Mouse (Mus musculus) forebrain, postnatal 0 days (tissue): Measurements from ENCODE around the gene Gm20425. TPM values are rescaled to one million over a fixed set of nuclear protein-coding genes. Genes with fewer than 3 reads are reported as not detected.

Source experiments
- ATAC-seq: fragments of 200-750 bp; cut with Nextera tagmentation; 2 replicates; pipeline ENCODE4 v1.8.0; 2017; ENCODE audit warnings: mild to moderate bottlenecking, moderate library complexity
- DNase-seq: peaks from one replicate; pipeline ENCODE4 v3.0.0-alpha.2; 2015
- H3K27ac ChIP-seq: fragments of 300-500 bp; sonication (generic); 2 replicates; pipeline ENCODE4 v1.5.1; 2014; ENCODE audit warnings: low read depth, mild to moderate bottlenecking, antibody characterized with exemption, low read length, moderate library complexity, mixed read lengths
- H3K27me3 ChIP-seq: fragments of 300-500 bp; sonication (generic); 2 replicates; pipeline ENCODE4 v1.6.1; 2014; ENCODE audit warnings: mild to moderate bottlenecking, low read length, mixed read lengths; ENCODE audit not compliant: insufficient read depth
- H3K36me3 ChIP-seq: fragments of 300-500 bp; sonication (generic); 2 replicates; pipeline ENCODE4 v1.6.1; 2014; ENCODE audit warnings: mild to moderate bottlenecking, moderate library complexity; ENCODE audit not compliant: insufficient read depth
- H3K4me1 ChIP-seq: fragments of 300-500 bp; sonication (generic); 2 replicates; pipeline ENCODE4 v1.6.1; 2014; ENCODE audit warnings: antibody characterized with exemption; ENCODE audit not compliant: insufficient read depth
- H3K4me2 ChIP-seq: fragments of 300-500 bp; sonication (generic); 2 replicates; pipeline ENCODE4 v1.6.1; 2014; ENCODE audit warnings: low read depth, mild to moderate bottlenecking, moderate library complexity
- H3K4me3 ChIP-seq: fragments of 300-500 bp; sonication (generic); 2 replicates; pipeline ENCODE4 v1.5.1; 2014; ENCODE audit warnings: low read depth, low read length, mixed read lengths
- H3K9ac ChIP-seq: fragments of 300-500 bp; sonication (generic); 2 replicates; pipeline ENCODE4 v1.6.1; 2014; ENCODE audit warnings: mild to moderate bottlenecking
- H3K9me3 ChIP-seq: fragments of 300-500 bp; sonication (generic); 2 replicates; pipeline ENCODE4 v1.6.1; 2016; ENCODE audit warnings: low read length
- CTCF ChIP-seq: sonication (generic); IDR thresholded peaks from 2 replicates; pipeline ENCODE4 v1.5.1; 2016; ENCODE audit warnings: antibody characterized with exemption, control low read depth, low read depth
- WGBS: fragments of 180-500 bp; shearing (Covaris S2); extraction: QIAGEN DNeasy Blood & Tissue Kit; methylation state at CpG from one replicate; pipeline ENCODE4 v1.1.7; 2014; 5-methylcytosine and 5-hydroxymethylcytosine counted together
- polyA plus RNA-seq: library from polyadenylated mRNA; unstranded; fragments of >200 nt; fragmentation: Nextera tagmentation; extraction: Ambion mirVana; gene quantifications from 2 replicates; pipeline ENCODE4 v1.2.1, GENCODE M21; 2015
- total RNA-seq: library from RNA; depleted of rRNA; stranded (reverse); fragments of >200 nt; gene quantifications from 2 replicates; pipeline ENCODE4 v1.2.3, GENCODE M21; 2014

The Gm20425 gene
- total and polyA plus RNA-seq, 2 experiments from 2014 or later, result 3.7 TPM; not detected in 1

DNA sequence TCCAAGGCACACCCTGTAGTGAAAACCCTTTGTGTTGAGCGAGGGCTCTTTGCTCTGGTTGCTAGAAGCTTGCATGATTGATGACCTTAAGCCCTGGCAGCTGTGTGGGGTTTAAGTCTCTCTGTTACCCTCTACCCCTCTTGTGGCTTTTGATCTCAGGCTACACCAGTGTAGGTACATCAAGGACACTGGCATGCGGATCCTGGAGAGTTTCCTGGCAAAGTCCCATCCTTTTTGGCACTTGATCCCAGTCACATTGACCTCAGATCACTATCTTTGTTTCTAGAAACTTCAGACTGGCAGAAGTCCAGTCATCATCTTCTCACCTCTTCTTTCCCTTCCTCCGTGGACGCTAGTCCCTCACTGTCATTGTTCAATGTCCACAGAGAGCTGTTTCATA lies 18.5 kb upstream of the Gm20425 start:
- Histone ChIP-seq H3K9me3 (no peaks in the 10 kb centered on the region; the same call in 1 of the 2 replicates), H3K27ac (no peak overlapping the region), H3K4me1 (no peaks in the 10 kb centered on the region), H3K4me2 (no peak overlapping the region), H3K4me3 (no peak overlapping the region), H3K9ac (no peak overlapping the region), H3K36me3 (no peaks in the 10 kb centered on the region), H3K27me3 (no peaks in the 10 kb centered on the region)
- no peak for DNase-seq
- no peak for ATAC-seq
- 59% methylated on average over 4 of the region's 4 CpGs for WGBS
- TF ChIP-seq CTCF, result no peak

DNA sequence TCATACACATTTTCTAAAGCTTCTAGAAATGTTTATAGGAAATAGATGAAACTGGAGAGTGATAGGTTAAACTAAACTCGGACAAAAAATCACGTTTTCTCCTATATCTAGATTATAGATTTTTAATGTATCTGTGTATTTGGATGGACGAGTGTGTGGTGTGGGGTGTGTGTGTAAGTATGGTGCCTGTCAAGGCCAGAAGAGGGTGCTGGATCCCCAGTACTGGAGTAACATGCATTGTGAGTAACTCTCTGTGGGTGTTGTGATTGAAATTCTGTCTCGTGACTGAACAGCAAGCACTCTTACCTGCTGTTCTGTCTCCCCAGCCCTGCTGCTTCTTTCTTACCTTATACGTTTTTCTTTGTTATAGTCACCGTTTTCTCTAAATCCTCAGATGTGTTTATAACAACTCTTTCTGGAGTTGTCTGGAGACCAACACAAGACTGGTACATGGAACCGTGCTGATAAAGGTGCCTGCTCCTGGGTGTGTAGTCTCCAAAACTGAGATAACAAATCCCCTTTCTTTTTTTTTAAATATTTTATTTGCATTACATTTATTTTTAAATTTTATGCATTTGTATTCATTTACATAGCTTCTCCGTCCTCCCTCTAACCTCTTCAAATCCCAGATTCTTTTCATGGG lies 16.5 kb upstream of the Gm20425 start:
- Histone ChIP-seq H3K4me1 (no peaks in the 10 kb centered on the region), H3K36me3 (no peaks in the 10 kb centered on the region), H3K9me3 (no peaks in the 10 kb centered on the region), H3K27ac (no peak overlapping the region), H3K27me3 (no peaks in the 10 kb centered on the region), H3K4me3 (no peak overlapping the region), H3K9ac (no peak overlapping the region), H3K4me2 (no peak overlapping the region)
- ATAC-seq, result no peak
- no peak for DNase-seq
- WGBS, result 81% methylated on average over 8 of the region's 8 CpGs
- peak; percentile 12; the same call in 1 of the 2 replicates for TF ChIP-seq CTCF

DNA sequence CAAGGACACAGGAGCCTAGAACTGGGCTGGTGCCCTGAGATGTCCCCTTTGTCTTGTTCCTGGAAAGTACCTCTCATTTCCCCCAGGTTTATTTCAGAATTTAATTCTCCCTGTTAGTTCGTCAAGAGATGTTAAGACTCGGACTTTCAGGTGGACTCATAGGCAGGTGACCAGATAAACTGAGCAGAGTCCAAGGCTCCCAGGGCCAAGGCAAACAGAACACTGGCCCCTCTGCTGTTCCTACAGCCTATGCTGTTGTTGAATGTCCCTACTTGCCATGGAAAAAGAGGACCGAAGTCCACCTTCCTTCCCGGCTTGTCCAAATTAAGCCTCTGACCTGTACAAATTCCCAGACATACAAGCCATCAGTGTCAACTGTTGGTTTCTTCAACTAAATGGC lies 13.5 kb upstream of the Gm20425 start:
- no peak overlapping the region for H3K27ac ChIP-seq
- 94% methylated on average over 4 of the region's 4 CpGs for WGBS
- ATAC-seq, result no peak

DNA sequence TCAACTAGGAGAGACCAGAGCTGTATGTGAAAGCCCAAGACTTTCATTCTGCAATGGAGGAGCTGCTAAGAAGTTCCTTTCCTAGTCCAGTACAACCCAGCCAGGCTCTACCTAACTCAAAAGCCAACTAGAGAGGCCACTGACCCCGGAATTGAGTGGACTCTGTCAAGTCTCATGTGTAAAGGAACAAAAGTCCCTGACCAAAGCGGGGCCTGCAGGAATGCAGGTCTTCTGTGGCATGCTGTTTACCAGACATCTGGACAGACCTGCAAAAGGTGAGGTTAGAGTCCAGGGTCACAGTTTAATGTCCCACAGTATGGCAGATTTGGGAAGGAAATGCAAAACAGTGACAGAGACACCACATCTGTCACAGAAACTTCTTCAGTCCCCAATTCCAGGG lies 11.1 kb upstream of the Gm20425 start:
- Histone ChIP-seq H3K9ac (no peak overlapping the region), H3K4me3 (no peak overlapping the region), H3K27me3 (no peaks in the 10 kb centered on the region), H3K36me3 (no peaks in the 10 kb centered on the region), H3K27ac (no peak overlapping the region), H3K4me2 (no peak overlapping the region), H3K9me3 (no peaks in the 10 kb centered on the region), H3K4me1 (no peaks in the 10 kb centered on the region)
- ATAC-seq (no peak), DNase-seq (no peak)
- no peak for TF ChIP-seq CTCF
- 78% methylated on average over 2 of the region's 2 CpGs for WGBS

More for the DNA sequence above, 13.5 kb upstream of the Gm20425 start:
- Histone ChIP-seq H3K27me3 (no peaks in the 10 kb centered on the region), H3K9ac (no peak overlapping the region), H3K4me2 (no peak overlapping the region), H3K4me1 (no peaks in the 10 kb centered on the region), H3K36me3 (no peaks in the 10 kb centered on the region), H3K9me3 (no peaks in the 10 kb centered on the region), H3K4me3 (no peak overlapping the region)
- no peak for TF ChIP-seq CTCF
- no peak for DNase-seq

DNA sequence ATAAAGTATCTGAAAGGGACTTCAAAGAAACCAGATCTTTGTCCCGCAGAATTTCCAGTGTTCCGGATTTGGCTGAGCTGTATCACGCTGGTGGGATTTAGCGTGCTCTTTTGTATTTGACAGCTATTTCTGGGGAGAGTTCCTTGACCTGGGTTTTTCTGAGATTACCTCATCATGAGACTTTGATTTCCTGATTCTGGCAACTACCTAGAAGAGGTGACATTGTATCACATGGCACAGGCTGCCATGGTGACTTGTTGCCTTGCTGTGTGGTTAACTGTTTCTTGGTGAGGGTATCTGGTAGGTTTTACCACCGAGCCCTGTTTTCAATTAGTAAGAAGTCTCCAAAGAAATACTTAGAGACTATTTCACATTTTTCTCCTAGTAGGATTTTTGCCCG lies 9.4 kb upstream of the Gm20425 start:
- Histone ChIP-seq H3K36me3 (no peaks in the 10 kb centered on the region), H3K27ac (no peak overlapping the region), H3K9me3 (no peaks in the 10 kb centered on the region), H3K9ac (no peak overlapping the region), H3K27me3 (no peaks in the 10 kb centered on the region), H3K4me3 (no peak overlapping the region), H3K4me2 (no peak overlapping the region), H3K4me1 (no peaks in the 10 kb centered on the region)
- ATAC-seq, result no peak
- no peak for DNase-seq
- WGBS, result 90% methylated on average over 6 of the region's 6 CpGs
- no peak for TF ChIP-seq CTCF

DNA sequence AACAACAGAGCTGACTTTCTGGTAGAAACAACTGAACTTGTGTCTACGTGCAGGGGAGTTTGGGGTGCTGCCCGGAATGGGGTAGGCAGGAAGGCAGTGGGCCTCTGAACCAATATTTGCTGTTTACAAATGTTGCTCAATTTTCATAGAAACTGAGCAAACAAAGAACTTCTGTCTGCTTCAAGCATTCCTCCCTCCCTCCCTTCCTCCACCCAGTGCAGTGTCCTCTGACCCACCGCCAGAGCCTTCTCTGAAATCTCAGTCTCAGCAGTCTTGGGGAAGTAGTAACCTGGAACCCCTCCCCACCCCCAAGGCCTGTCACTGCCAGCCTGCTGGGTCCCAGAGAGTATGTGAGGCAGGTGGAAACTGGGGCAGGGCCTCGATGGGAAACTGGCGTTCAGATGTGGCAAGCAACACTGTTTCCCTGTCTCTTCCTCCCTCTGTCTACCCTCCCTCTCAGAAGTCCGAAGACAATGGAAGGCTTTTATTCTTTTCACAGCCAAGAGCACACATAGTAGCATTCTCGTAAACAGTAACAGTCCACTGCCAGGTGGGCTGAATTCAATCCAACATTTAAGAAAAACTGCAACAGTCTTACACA lies 4.6 kb upstream of the Gm20425 start:
- no peak overlapping the region for H3K9ac ChIP-seq
- no peak overlapping the region for H3K4me2 ChIP-seq
- ATAC-seq, result no peak

DNA sequence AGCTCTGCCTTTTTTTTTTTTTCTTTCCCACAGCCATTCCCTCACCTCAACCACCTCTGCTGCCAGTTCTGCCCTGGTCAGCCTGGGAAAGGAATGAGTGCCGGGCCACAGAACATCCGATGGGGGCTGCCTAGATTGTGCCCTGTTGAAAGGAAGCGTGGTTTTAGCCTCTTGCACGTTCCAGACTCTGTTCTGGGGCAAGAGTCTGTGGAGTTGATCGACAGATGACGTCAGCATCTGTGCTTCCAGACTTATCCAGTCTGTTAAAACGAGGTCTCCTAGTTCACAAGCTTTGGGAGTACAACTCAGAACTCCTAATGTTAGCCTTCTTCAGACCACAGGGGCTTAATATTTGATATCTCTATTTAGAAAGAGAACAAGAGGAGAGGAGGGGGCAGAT lies 4.0 kb upstream of the Gm20425 start:
- no peak overlapping the region for H3K4me2 ChIP-seq
- H3K27me3 ChIP-seq, result no peaks in the 10 kb centered on the region
- no peaks in the 10 kb centered on the region for H3K36me3 ChIP-seq
- WGBS, result 70% methylated on average over 7 of the region's 7 CpGs
- H3K9me3 ChIP-seq, result no peaks in the 10 kb centered on the region
- no peaks in the 10 kb centered on the region for H3K4me1 ChIP-seq
- TF ChIP-seq CTCF, result no peak
- peak; percentile 3 for DNase-seq
- no peak overlapping the region for H3K27ac ChIP-seq
- ATAC-seq, result no peak
- no peak overlapping the region for H3K4me3 ChIP-seq
- H3K9ac ChIP-seq, result no peak overlapping the region

More for the DNA sequence above, 4.6 kb upstream of the Gm20425 start:
- H3K36me3 ChIP-seq, result no peaks in the 10 kb centered on the region
- 52% methylated on average over 7 of the region's 7 CpGs for WGBS
- no peak overlapping the region for H3K27ac ChIP-seq
- TF ChIP-seq CTCF, result no peak
- H3K9me3 ChIP-seq, result no peaks in the 10 kb centered on the region
- H3K4me1 ChIP-seq, result no peaks in the 10 kb centered on the region
- DNase-seq, result no peak
- no peaks in the 10 kb centered on the region for H3K27me3 ChIP-seq
- H3K4me3 ChIP-seq, result no peak overlapping the region
